Mouse (Mus musculus) heart, postnatal 0 days (tissue): ENCODE data around the gene Atg7.

Experiments
- CTCF ChIP-seq: IDR thresholded peaks from 2 replicates; pipeline ENCODE4 v1.5.1; 2016; ENCODE audit warnings: antibody characterized with exemption, control low read depth, low read depth
- EP300 ChIP-seq: IDR thresholded peaks from 2 replicates; pipeline ENCODE4 v1.6.1; 2016; ENCODE audit warnings: antibody characterized with exemption, low read depth

GRCm38 (mm10) chr6:114868656-114869055 lies 225.8 kb downstream of the Atg7 start:
- TF ChIP-seq EP300 (no peak), CTCF (no peak)
